In the genomic region with DNA sequence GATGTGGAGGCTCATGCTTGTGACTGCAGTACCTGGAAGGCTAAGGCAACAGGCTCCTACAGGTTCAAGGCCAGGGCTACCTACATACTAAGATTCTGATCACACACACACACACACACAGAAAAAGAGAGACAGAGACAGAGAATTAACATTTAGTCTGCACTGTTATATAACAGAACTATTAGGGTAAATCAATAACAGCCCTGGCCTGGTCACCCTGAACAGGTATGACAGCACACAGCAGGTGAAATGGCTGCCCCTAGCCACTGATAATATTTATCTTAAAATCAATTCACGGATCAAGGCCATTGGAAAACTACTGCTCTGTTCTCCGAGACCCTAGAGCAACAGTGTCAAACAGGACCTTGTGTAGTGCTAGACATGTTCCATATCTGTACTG, we compare ENCODE assay signal across 18 mouse cellular contexts.
"Had no signal": no experiment of that assay in that cellular context is flagged by ENCODE, and none has a peak within 500 bp of the region (broad histone marks: within the 10 kb centered on the region; RNA-seq: fewer than 3 reads in every experiment).

No protein-coding gene starts in this region.

- DNase-seq: kidney, postnatal 4 days; layer of hippocampus, adult 9-11 months; liver, embryonic 13.5 days; lung, adult 2 months; lung, postnatal 14 days; lung, postnatal 4 days; midbrain, embryonic 14.5 days; right cerebral cortex, adult 18-20 months; right cerebral cortex, postnatal 14 days; right cerebral cortex, postnatal 4 days; spleen, adult 18-20 months; thymus, postnatal 25 days had no signal

- H3K4me3 ChIP-seq: intestine, embryonic 15.5 days; limb, embryonic 10.5 days; limb, embryonic 13.5 days; liver, embryonic 13.5 days; stomach, embryonic 15.5 days had no signal

- H3K27ac ChIP-seq: intestine, embryonic 15.5 days; limb, embryonic 10.5 days; limb, embryonic 13.5 days; liver, embryonic 13.5 days; stomach, embryonic 15.5 days had no signal

- H3K4me2 ChIP-seq: intestine, embryonic 15.5 days; limb, embryonic 13.5 days; liver, embryonic 13.5 days; midbrain, embryonic 11.5 days; stomach, embryonic 15.5 days had no signal

- H3K27me3 ChIP-seq: intestine, embryonic 15.5 days; limb, embryonic 13.5 days; liver, embryonic 13.5 days; stomach, embryonic 15.5 days had no signal

- H3K9me3 ChIP-seq: intestine, embryonic 15.5 days; limb, embryonic 10.5 days; limb, embryonic 13.5 days; liver, embryonic 13.5 days; stomach, embryonic 15.5 days had no signal

- H3K36me3 ChIP-seq: intestine, embryonic 15.5 days; limb, embryonic 10.5 days; limb, embryonic 13.5 days; liver, embryonic 13.5 days; stomach, embryonic 15.5 days had no signal

- ATAC-seq: hindbrain, embryonic 16.5 days; intestine, embryonic 15.5 days had no signal

- H3K9ac ChIP-seq: intestine, embryonic 15.5 days; limb, embryonic 13.5 days; liver, embryonic 13.5 days; stomach, embryonic 15.5 days had no signal
